Mouse (Mus musculus): ENCODE results near the gene Igsf8. TPM values are rescaled to one million over a fixed set of nuclear protein-coding genes. Genes with fewer than 3 reads are reported as not detected.
A peak's percentile ranks its signal among the peaks of the same experiment; 100 is the strongest.

Gene Igsf8
- total RNA-seq, 1 experiment from 2014 or later = 25.9 TPM

DNA sequence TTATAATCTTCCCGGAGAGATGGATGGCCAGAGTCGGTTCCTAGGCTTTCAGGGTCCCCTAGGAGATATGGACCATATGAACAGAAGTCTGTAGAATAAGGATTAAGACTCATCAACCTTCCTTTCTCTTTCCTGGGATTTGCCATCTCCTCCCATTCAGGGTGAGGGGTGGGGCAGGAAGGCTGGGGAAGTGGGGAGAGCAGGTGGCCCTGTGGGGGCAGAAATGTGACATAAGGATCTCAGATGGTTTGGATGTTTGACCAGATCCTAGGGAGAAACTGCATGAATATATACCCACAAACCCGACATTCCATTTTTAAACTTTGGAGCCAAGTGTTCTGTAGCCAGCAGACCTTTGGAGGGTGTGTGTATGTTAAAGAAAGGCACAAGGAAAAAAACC lies 66.6 kb downstream of the Igsf8 start:
- no peak for ATAC-seq (replicated peaks in 1 of 2; ENCODE audit: insufficient read depth in 1 of 2, low FRiP score in 2 of 2, low TSS enrichment in 1 of 2, low read depth in 1 of 2, poor library complexity in 2 of 2, severe bottlenecking in 2 of 2)

- no peak for ATAC-seq (replicated peaks in 1 of 2; ENCODE audit: insufficient read depth in 1 of 2, low FRiP score in 2 of 2, low TSS enrichment in 1 of 2, low read depth in 1 of 2, poor library complexity in 2 of 2, severe bottlenecking in 2 of 2)
Measured at GRCm38 (mm10) chr1:172328461-172328860, 67.0 kb downstream of the Igsf8 start.

- no peak for ATAC-seq (replicated peaks in 1 of 2; ENCODE audit: insufficient read depth in 1 of 2, low FRiP score in 2 of 2, low TSS enrichment in 1 of 2, low read depth in 1 of 2, poor library complexity in 2 of 2, severe bottlenecking in 2 of 2)
Measured at GRCm38 (mm10) chr1:172329131-172329530, 67.7 kb downstream of the Igsf8 start, which contains the start of gene Kcnj9. Gene Kcnj9 (minus strand): TSS chr1:172329318.

DNA sequence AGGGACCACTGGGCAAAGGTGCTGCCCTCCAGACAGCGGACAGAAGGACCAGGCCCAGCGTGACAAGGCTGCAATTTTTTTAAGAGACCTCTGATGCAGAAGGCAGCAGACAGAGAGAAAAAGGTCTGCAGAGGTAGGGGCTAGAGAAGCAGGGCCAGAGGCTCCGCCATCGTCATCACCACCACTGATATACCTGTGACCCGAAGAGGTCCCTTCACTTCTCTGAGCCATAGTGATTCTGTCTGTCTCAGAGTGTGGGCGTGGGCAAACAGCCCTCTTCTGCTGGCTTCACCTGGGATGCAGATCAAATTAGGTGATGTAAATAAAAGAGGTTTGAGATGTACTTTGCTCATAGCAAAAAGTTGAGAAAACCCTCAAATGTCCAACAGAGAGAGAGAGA lies 68.2 kb downstream of the Igsf8 start:
- no peak for ATAC-seq (replicated peaks in 1 of 2; ENCODE audit: insufficient read depth in 1 of 2, low FRiP score in 2 of 2, low TSS enrichment in 1 of 2, low read depth in 1 of 2, poor library complexity in 2 of 2, severe bottlenecking in 2 of 2)

- peak; percentile 48 to 51; a peak in 2 of 4 replicates for ATAC-seq (replicated peaks in 1 of 2; ENCODE audit: insufficient read depth in 1 of 2, low FRiP score in 2 of 2, low TSS enrichment in 1 of 2, low read depth in 1 of 2, poor library complexity in 2 of 2, severe bottlenecking in 2 of 2)
Measured at GRCm38 (mm10) chr1:172331422-172331947, 70.0 kb downstream of the Igsf8 start.

DNA sequence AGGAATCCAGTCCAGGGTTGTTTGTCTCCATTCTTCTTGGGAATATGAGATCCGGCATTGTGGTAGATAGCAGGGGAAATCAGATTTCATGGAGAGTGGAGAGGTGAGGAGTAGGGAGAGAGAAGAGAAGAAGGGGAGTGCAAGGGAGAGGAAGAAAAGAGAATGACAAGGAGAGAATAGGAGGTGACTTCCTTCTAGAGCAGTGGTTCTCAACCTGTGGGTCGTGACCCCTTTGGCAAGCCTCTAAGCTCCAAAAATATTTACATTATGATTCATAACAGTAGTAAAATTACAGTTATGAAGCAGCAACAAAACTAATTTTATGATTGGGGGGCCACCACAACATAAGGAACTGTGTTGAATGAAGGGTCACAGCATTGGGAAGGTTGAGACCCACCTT lies 71.5 kb downstream of the Igsf8 start:
- ATAC-seq (replicated peaks in 1 of 2; ENCODE audit: insufficient read depth in 1 of 2, low FRiP score in 2 of 2, low TSS enrichment in 1 of 2, low read depth in 1 of 2, poor library complexity in 2 of 2, severe bottlenecking in 2 of 2) = no peak

GRCm38 (mm10) chr1:172333512-172333911 lies 72.1 kb downstream of the Igsf8 start:
- ATAC-seq (replicated peaks in 1 of 2; ENCODE audit: insufficient read depth in 1 of 2, low FRiP score in 2 of 2, low TSS enrichment in 1 of 2, low read depth in 1 of 2, poor library complexity in 2 of 2, severe bottlenecking in 2 of 2) = no peak

DNA sequence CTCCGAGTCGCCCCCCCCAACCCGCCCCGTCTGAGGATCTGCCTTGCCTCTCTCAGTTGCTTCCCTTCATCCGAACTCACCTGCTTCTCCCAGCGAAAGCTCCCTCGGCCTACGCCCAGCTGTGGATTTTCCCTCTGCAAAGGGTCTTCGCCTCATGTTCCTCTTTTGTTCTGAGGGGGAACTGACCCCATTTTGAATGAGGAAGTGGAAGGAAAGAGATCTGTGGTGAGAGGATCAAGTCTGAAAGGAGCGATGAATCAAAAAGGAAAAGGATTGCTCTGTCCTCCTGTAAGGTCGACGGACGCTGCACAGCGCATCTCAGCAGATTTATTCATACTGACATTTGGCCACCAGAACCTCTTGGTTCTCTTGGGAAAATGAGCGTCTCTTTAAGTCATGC lies 74.4 kb downstream of the Igsf8 start:
- peak; percentile 38 to 50; a peak in 2 of 4 replicates for ATAC-seq (replicated peaks in 1 of 2; ENCODE audit: insufficient read depth in 1 of 2, low FRiP score in 2 of 2, low TSS enrichment in 1 of 2, low read depth in 1 of 2, poor library complexity in 2 of 2, severe bottlenecking in 2 of 2)

DNA sequence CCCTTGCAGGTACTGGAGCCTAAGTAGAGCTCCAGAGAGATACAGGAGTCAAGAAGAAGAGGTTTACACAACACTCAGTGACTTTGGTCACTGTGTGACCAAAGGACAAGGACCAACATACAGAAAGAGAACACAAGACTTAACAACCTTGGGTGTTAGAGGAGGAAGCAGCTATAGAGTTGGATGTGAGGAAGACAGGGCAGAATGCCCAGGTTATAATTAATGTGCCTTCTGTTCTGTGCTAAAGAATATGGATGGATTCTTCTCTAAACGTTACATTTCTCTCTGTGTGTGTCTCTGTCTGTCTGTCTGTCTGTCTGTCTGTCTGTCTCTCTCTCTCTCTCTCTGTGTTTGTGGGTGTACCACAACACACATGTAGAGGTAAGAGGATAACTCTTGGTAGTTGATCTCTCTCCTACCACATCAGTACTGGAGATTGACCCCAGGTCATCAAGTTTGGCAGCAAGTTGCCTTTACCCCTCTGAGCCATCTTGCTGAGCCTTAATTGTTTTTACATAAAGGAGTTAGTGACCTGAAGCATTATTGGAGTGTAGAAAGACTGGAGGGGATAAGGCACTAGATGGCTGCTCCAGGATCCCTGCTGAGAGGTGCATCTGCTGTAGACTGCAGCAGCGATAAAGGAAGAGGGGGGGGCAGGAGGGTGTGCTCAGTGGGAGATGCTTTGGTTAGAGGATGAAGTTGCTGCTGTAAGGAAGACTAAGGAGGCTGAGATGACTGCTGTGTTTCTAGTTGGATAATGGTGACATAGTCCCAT lies 76.2 kb downstream of the Igsf8 start:
- no peak for ATAC-seq (replicated peaks in 1 of 2; ENCODE audit: insufficient read depth in 1 of 2, low FRiP score in 2 of 2, low TSS enrichment in 1 of 2, low read depth in 1 of 2, poor library complexity in 2 of 2, severe bottlenecking in 2 of 2)

- ATAC-seq (replicated peaks in 1 of 2; ENCODE audit: insufficient read depth in 1 of 2, low FRiP score in 2 of 2, low TSS enrichment in 1 of 2, low read depth in 1 of 2, poor library complexity in 2 of 2, severe bottlenecking in 2 of 2) = peak; percentile 92 to 94
Measured at GRCm38 (mm10) chr1:172340729-172341321, 79.4 kb downstream of the Igsf8 start, which contains the start of gene Kcnj10. Gene Kcnj10 (plus strand): TSS chr1:172341210.

DNA sequence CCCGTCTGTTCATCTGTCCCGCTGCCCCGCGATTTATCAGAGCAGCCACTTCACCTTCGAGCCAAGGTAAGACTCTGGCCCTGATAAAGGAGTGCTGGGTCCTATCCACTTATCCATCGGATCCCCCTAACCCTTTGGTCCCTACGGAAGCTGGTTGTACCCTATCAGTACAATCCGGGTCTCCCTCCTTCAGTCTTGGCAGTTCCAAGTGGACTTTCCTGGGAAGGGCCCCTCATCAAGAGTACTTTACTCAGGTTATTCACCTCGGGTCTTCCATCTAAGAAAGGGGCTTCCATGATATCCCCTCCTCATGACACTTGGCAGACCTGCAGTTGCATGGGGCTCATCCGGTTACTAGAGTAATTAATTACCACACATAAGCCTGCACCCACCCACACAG lies 79.9 kb downstream of the Igsf8 start:
- ATAC-seq (replicated peaks in 1 of 2; ENCODE audit: insufficient read depth in 1 of 2, low FRiP score in 2 of 2, low TSS enrichment in 1 of 2, low read depth in 1 of 2, poor library complexity in 2 of 2, severe bottlenecking in 2 of 2) = no peak

DNA sequence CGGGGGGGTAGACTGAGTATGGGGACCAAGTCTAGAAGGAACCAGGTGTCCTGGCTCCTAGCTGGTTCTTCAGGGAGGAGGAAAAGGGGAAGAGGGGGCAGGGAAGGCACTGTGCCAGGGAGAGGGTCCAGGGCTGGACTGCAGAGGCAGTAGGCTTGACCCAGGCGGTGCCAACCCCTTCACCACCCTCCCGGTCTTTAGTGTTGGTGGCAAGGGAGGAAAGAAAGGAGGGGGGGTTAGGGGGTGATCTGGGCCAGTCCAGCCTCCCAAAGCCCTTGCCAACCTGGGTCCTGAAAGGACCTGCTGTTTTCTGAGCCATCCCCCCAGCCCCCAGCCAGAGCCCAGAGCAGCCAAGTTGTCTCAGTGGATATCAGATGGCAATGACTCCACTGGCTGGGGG lies 81.3 kb downstream of the Igsf8 start:
- no peak for ATAC-seq (replicated peaks in 1 of 2; ENCODE audit: insufficient read depth in 1 of 2, low FRiP score in 2 of 2, low TSS enrichment in 1 of 2, low read depth in 1 of 2, poor library complexity in 2 of 2, severe bottlenecking in 2 of 2)

- ATAC-seq (replicated peaks in 1 of 2; ENCODE audit: insufficient read depth in 1 of 2, low FRiP score in 2 of 2, low TSS enrichment in 1 of 2, low read depth in 1 of 2, poor library complexity in 2 of 2, severe bottlenecking in 2 of 2) = no peak
Measured at GRCm38 (mm10) chr1:172343914-172344313, 82.5 kb downstream of the Igsf8 start.

DNA sequence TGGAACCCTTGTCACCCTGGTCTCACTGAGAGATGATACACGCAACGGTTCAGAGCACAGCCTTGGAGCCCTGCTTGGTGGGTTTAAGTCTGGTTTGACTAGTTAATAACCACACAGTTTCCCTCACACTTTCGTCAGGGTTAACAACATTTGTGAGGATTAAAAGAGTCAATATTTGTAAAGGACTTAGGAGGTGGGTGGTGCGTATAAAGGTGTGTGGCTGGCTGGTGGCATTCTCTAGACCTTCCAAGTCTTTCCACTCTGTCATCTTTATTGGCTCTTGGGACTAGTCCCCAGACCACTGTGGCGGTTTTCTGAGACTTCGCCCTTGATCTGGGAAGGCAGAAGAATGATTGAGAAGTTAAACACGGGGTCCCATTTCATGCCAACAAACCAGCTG lies 83.4 kb downstream of the Igsf8 start:
- no peak for ATAC-seq (replicated peaks in 1 of 2; ENCODE audit: insufficient read depth in 1 of 2, low FRiP score in 2 of 2, low TSS enrichment in 1 of 2, low read depth in 1 of 2, poor library complexity in 2 of 2, severe bottlenecking in 2 of 2)

DNA sequence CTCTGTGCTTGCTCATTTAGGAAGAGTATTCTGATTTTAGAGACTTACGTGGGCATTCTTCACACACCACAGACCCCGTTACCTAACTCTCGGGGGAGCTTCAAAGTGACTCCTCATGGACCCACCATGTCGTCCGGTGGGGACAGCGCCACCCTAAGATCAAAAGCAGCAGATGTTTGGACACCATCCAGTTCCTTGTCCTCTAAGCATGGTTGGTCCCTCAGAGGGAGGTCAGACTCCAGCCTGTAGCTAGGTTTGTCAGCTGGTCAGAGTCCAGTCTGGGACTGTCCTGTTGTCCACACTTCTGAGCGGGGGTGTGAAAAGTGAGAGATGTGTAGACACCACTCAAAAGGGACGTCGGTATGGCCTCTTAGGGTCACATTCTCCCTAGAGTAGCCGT lies 85.3 kb downstream of the Igsf8 start:
- no peak for ATAC-seq (replicated peaks in 1 of 2; ENCODE audit: insufficient read depth in 1 of 2, low FRiP score in 2 of 2, low TSS enrichment in 1 of 2, low read depth in 1 of 2, poor library complexity in 2 of 2, severe bottlenecking in 2 of 2)

GRCm38 (mm10) chr1:172347382-172347781 lies 85.9 kb downstream of the Igsf8 start:
- no peak; a peak in 1 of 4 replicates for ATAC-seq (replicated peaks in 1 of 2; ENCODE audit: insufficient read depth in 1 of 2, low FRiP score in 2 of 2, low TSS enrichment in 1 of 2, low read depth in 1 of 2, poor library complexity in 2 of 2, severe bottlenecking in 2 of 2)

GRCm38 (mm10) chr1:172349504-172349903 lies 88.1 kb downstream of the Igsf8 start:
- no peak for ATAC-seq (replicated peaks in 1 of 2; ENCODE audit: insufficient read depth in 1 of 2, low FRiP score in 2 of 2, low TSS enrichment in 1 of 2, low read depth in 1 of 2, poor library complexity in 2 of 2, severe bottlenecking in 2 of 2)

- ATAC-seq (replicated peaks in 1 of 2; ENCODE audit: insufficient read depth in 1 of 2, low FRiP score in 2 of 2, low TSS enrichment in 1 of 2, low read depth in 1 of 2, poor library complexity in 2 of 2, severe bottlenecking in 2 of 2) = no peak
Measured at GRCm38 (mm10) chr1:172349916-172350812, 88.7 kb downstream of the Igsf8 start.

Data from hematopoietic stem cell, adult 5-6 weeks (primary cell).